Mouse (Mus musculus) C2C12 (cell line): Measurements from ENCODE around the gene F5.

Source experiments
- CEBPB ChIP-seq: IDR thresholded peaks from one replicate; pipeline ENCODE4 v1.6.1; 2011; ENCODE audit warnings: low read depth, mild to moderate bottlenecking, control low read depth, moderate library complexity
- CTCF ChIP-seq: IDR thresholded peaks from one replicate; pipeline ENCODE4 v1.5.1; 2011; ENCODE audit not compliant: control insufficient read depth, insufficient read depth, insufficient read length
- MAX ChIP-seq: IDR thresholded peaks from one replicate; pipeline ENCODE4 v1.6.1; 2011; ENCODE audit warnings: mild to moderate bottlenecking, control low read depth
- MYOD1 ChIP-seq: IDR thresholded peaks from one replicate; pipeline ENCODE4 v1.6.1; 2011; ENCODE audit warnings: low read depth; ENCODE audit not compliant: control insufficient read depth, insufficient read length
- MYOG ChIP-seq: IDR thresholded peaks from one replicate; pipeline ENCODE4 v1.6.1; 2011; ENCODE audit not compliant: control insufficient read depth, insufficient read length; ENCODE audit errors: extremely low read depth
- USF1 ChIP-seq: IDR thresholded peaks from one replicate; pipeline ENCODE4 v1.6.1; 2011; ENCODE audit warnings: low read depth, mild to moderate bottlenecking, control low read depth, moderate library complexity

DNA sequence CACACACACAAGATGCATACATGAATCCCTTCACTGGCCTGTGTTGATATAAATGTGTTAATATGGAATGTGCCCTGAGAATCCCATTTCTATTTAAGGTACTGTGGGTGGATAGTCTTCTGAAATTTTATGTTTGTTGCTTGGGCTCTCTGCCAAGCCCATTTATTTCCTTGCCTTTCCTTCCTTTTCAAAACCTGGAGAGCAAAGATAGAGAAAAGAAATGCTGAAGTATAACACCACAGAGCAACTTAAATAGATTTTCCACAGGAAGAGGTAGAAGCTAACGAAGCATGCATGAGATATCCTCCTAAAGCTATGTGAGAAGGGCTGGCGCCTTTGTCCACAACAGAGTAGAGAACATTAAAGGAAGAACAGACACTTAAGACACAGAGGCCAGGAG lies 41.9 kb upstream of the F5 start:
- TF ChIP-seq MYOG (no peak), CTCF (no peak), USF1 (no peak), MAX (no peak), CEBPB (no peak), MYOD1 (no peak)
